Mouse (Mus musculus) urinary bladder, postnatal 4 days (tissue): Measurements from ENCODE around the gene Zfp566.

Experiments used
- DNase-seq, 2 experiments: peaks; one replicate each; pipeline ENCODE4 v3.0.0; 2021 to 2022; ENCODE audit warnings: low spot score in 2 of 2

Gene Zfp566

GRCm38 (mm10) chr7:30060341-30060740 lies 30.0 kb downstream of the Zfp566 start:
- no peak for DNase-seq

DNA sequence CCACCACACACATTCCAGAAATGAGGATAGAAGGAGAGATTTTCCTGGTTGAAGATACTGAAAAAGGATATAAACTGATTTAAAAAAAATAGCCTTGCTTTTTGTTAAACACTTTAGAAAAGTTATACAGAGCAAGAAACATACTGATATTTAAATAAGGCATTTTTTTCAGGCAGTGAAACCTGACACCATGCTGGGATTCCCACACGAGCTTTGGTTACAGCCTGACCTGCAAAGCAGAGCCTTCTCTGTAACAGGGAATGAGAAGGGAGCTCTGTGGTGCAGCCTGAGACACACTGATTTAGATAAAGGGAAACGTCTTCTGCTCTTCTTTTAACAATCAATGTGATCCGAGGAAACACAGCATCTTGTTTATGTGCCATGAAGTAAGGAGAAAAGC lies 36.7 kb downstream of the Zfp566 start:
- DNase-seq = no peak

GRCm38 (mm10) chr7:30050882-30051548 lies 39.3 kb downstream of the Zfp566 start, which contains the start of gene Zfp14:
Gene Zfp14 (minus strand): TSS chr7:30051380.
- DNase-seq = peak; percentile 77 to 79

GRCm38 (mm10) chr7:30048126-30048525 lies 42.2 kb downstream of the Zfp566 start:
- DNase-seq = no peak

GRCm38 (mm10) chr7:30044354-30044753 lies 46.0 kb downstream of the Zfp566 start:
- DNase-seq = no peak

GRCm38 (mm10) chr7:30034331-30034730 lies 56.0 kb downstream of the Zfp566 start:
- no peak for DNase-seq

DNA sequence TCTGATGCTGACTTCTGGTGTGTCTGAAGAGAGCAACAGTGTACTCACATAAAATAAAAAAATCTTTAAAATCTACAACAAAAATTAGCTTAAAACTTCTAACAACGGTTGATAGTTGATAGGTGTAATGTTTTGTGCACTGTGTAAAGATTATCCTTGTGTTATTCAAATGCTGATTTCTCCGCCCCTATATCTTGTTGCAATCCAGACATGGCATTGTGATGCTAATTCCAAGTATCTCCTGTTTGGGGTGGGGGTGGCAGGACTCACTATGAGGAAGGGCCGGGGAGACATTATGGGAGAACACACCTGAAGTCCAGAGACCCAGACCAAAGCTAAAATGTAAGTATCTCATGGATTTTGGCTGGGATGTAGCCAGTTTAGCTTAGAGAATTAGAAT lies 58.9 kb downstream of the Zfp566 start:
- no peak for DNase-seq

DNA sequence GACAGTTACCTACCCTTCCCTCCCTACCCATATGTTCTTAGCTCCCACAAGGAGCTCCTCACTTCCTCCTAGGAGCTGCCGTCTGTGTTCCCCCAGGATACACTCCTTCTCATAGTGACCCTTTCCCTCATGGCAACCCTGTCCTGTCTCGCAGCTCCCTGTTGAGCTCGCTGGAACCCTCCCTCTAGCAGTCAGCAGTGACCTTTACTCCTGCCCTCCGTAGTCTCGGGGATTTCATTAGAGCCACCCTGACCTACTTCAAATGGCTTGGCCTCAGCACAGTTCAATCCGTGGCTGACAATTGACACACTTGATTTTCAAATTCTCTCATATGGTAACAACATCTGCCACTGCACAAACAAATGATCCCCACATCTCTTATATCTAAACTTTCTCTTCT lies 59.6 kb downstream of the Zfp566 start:
- DNase-seq = no peak

DNA sequence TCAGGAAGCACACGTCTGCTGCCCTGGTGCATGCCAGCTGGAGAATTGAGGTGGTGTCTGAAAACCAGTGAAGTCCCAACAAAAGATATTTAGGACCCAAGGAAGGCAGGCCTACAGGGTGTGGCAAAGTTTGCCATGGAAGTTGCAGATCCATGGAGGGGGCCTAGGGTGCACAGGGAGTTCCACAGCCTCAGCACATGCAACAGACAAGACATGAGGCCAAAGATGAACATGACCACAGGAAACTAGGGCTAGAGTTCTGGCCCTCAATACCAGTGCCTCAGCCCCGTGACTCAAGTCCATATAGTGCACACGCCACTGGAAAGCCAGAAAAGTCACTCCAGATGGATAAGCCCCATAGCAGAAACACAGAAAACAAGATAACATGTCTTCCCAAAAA lies 61.8 kb downstream of the Zfp566 start:
- no peak for DNase-seq
